In the genomic region with DNA sequence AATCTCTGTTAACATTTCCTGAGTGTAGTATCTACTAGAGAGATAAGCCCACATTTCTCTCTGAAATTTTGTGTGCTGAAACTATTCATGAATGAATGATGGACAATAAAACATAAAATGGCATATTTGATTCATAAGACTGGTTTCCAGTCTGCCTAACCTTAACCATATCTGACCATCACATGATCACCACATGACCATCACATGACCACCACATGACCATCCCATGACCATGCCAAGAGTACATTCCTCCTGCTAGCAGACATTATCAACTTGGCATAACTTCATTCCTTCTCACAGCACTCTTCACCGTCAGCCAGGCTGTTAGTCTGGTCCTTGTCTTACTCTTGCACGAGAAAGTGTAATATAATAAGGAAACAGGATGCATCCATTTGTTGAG, we compare ENCODE assay signal across 32 mouse cellular contexts.
"Had no signal": no experiment of that assay in that cellular context is flagged by ENCODE, and none has a peak within 500 bp of the region (broad histone marks: within the 10 kb centered on the region; RNA-seq: fewer than 3 reads in every experiment).

No protein-coding gene starts in this region.

- H3K4me2 ChIP-seq: limb, embryonic 12.5 days; limb, embryonic 13.5 days; limb, embryonic 15.5 days; liver, embryonic 12.5 days; liver, embryonic 13.5 days; liver, embryonic 15.5 days; lung, embryonic 14.5 days; lung, embryonic 15.5 days; midbrain, embryonic 11.5 days; midbrain, embryonic 12.5 days; midbrain, embryonic 13.5 days; midbrain, embryonic 15.5 days; neural tube, embryonic 12.5 days had no signal

- H3K4me1 ChIP-seq: limb, embryonic 10.5 days; limb, embryonic 12.5 days; limb, embryonic 13.5 days; limb, embryonic 15.5 days; liver, embryonic 12.5 days; liver, embryonic 13.5 days; liver, embryonic 15.5 days; lung, embryonic 15.5 days; midbrain, embryonic 10.5 days; midbrain, embryonic 13.5 days; midbrain, embryonic 15.5 days; neural tube, embryonic 12.5 days had no signal

- H3K27ac ChIP-seq: left cerebral cortex, adult 2 months; limb, embryonic 10.5 days; limb, embryonic 12.5 days; limb, embryonic 13.5 days; limb, embryonic 15.5 days; liver, embryonic 12.5 days; liver, embryonic 13.5 days; liver, embryonic 14.5 days; liver, embryonic 15.5 days; lung, embryonic 15.5 days; macrophage; midbrain, embryonic 10.5 days; midbrain, embryonic 12.5 days; midbrain, embryonic 13.5 days; midbrain, embryonic 15.5 days; neural tube, embryonic 12.5 days had no signal

- DNase-seq: left cerebral cortex, postnatal 4 days; liver; liver, embryonic 13.5 days; liver, postnatal 0 days; lung, adult 18-20 months; lung, adult 2 months; lung, embryonic 14.5 days; lung, postnatal 10 days; lung, postnatal 14 days; lung, postnatal 36 days; lung, postnatal 4 days; midbrain, embryonic 14.5 days had no signal

- ATAC-seq: liver, embryonic 12.5 days; liver, postnatal 0 days; lung, postnatal 0 days; midbrain, embryonic 13.5 days; midbrain, embryonic 15.5 days; midbrain, embryonic 16.5 days had no signal

- H3K9ac ChIP-seq: limb, embryonic 12.5 days; limb, embryonic 13.5 days; limb, embryonic 15.5 days; liver, embryonic 12.5 days; liver, embryonic 13.5 days; liver, embryonic 14.5 days; liver, embryonic 15.5 days; liver, postnatal 0 days; lung, embryonic 14.5 days; lung, embryonic 15.5 days; midbrain, embryonic 12.5 days; midbrain, embryonic 13.5 days; midbrain, embryonic 15.5 days; neural tube, embryonic 12.5 days had no signal

- H3K4me3 ChIP-seq: left cerebral cortex, adult 2 months; limb, embryonic 10.5 days; limb, embryonic 12.5 days; limb, embryonic 13.5 days; limb, embryonic 15.5 days; liver, embryonic 12.5 days; liver, embryonic 13.5 days; liver, embryonic 15.5 days; lung, embryonic 15.5 days; megakaryocyte, embryonic 14.5 days; midbrain, embryonic 10.5 days; midbrain, embryonic 12.5 days; midbrain, embryonic 13.5 days; midbrain, embryonic 15.5 days; myocyte; neural tube, embryonic 12.5 days had no signal

- H3K36me3 ChIP-seq: liver, embryonic 13.5 days; midbrain, embryonic 15.5 days; neural tube, embryonic 12.5 days had no signal

- H3K9me3 ChIP-seq: limb, embryonic 10.5 days; limb, embryonic 12.5 days; limb, embryonic 13.5 days; limb, embryonic 15.5 days; liver, embryonic 12.5 days; liver, embryonic 13.5 days; liver, embryonic 15.5 days; lung, embryonic 15.5 days; megakaryocyte, embryonic 14.5 days; midbrain, embryonic 10.5 days; midbrain, embryonic 12.5 days; midbrain, embryonic 13.5 days; midbrain, embryonic 15.5 days; neural tube, embryonic 12.5 days had no signal

- H3K27me3 ChIP-seq: limb, embryonic 12.5 days; limb, embryonic 13.5 days; limb, embryonic 15.5 days; liver, embryonic 12.5 days; liver, embryonic 13.5 days; liver, embryonic 15.5 days; lung, embryonic 15.5 days; megakaryocyte, embryonic 14.5 days; midbrain, embryonic 12.5 days; midbrain, embryonic 13.5 days; midbrain, embryonic 15.5 days; neural tube, embryonic 12.5 days had no signal
